Mouse (Mus musculus): ENCODE measurements around the gene B3glct. TPM values are rescaled to one million over a fixed set of nuclear protein-coding genes. Genes with fewer than 3 reads are reported as not detected.

The B3glct gene
- 1 to 10 TPM; 4.4 to 5.4 TPM for total RNA-seq (2023)

DNA sequence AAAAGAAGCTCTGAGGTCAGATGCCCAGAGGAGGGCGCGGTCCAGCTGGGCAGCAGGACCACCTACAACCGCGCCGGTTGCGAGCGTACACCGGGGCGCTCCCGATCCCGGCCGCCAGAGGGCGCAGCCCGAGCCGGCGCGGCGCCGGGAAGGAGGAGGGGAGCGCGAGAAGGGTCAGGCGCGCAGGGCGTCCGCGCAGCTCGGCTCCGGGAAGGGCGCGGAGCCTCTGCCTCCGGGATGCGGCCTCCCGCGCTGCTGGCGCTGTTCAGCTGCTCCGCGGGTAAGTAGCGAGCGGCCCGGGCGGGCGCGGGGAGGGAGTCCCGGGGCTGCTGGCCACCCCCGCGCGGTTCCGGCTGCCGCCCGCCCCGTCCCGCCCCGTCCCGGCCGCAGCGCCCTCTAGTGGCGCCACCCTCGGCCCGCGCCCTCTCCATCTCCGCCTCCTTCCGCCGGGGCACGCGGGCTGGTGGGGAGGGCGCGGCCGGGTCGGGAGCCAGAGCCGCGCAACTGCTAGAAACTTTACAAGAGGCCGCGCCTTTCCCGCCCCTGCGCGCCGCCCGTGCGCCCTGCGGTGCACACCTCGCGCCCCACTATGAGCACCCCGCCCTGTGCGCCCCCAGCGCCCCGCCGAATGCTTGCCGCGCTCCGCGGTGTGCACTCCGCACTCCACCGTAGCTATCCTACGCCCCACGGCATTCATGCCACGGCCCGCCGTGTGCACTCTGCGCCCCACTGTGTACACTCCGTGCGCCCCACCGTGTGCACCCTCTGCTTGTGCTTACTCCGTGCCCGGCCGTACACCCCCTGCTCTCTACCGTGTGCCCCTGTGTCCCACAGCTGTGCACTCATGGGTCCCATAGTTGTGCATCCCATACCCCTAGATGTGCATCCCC, at the start of gene B3glct:
Gene B3glct (plus strand): TSS at position 131 of the 890 bp plus-strand sequence.

DNA sequence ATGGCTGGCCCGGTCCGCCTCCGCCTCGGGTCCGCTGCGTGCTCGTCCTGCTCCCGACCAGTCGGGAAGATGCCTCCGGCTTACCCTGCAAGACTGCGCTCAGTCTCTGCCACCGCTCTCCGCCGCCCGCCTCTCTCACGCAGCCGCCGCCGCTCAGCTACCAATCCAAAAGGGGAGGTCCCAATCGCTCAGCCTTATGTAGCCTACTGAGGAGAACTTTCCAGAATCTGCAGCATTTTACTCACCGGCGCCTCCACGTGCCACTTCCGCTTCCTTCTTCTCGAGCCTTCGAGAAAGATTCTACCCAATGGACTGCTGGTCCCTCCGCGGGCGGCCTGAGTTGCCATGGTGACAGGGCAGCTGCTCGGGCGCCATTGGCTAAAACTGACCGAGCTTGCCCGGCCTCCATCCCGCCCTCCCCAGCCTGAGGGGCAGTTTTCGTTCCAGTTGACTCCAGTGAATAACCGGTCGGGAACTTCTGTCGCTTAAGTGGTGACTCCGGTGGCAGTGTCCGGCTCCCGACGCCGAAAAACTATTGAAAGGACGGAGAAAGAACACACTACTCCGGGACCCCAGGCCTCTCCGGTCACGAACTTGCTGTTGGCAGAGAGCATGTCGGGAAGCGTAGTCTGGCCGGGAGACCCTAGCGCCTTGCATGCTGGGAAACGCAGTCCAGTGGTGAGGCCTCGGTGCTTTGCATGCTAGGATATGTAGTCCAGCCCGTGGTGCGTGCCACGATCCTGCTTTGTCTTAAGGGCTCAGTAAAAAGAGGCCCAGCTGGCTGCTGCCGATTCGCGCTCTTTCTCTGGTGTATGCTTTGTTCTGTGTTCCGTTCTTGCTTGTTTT, 41.7 kb upstream of the B3glct start, which contains the start of gene Hsph1:
Gene Hsph1 (minus strand): TSS at position 302 of the 846 bp plus-strand sequence.

Other genes starting within 250 kb of the B3glct start
- under 1 TPM in 1 of 2 experiments, not detected in 1; 0.68 TPM for gene Tex26, start 238.6 kb upstream of the B3glct start, total RNA-seq (2023)
- gene Wdr95, start 149.6 kb upstream of the B3glct start, total RNA-seq (2023), result 1 to 10 TPM in 1 of 2 experiments, under 1 TPM in 1; 0.24 to 1.9 TPM
- 100 to 1,000 TPM; 150 to 204 TPM for gene Hsph1, start 41.9 kb upstream of the B3glct start, total RNA-seq (2023)

Measured in T-cell, adult 66 days (primary cell).